Mouse (Mus musculus): ENCODE data around the gene Gse1.

DNA sequence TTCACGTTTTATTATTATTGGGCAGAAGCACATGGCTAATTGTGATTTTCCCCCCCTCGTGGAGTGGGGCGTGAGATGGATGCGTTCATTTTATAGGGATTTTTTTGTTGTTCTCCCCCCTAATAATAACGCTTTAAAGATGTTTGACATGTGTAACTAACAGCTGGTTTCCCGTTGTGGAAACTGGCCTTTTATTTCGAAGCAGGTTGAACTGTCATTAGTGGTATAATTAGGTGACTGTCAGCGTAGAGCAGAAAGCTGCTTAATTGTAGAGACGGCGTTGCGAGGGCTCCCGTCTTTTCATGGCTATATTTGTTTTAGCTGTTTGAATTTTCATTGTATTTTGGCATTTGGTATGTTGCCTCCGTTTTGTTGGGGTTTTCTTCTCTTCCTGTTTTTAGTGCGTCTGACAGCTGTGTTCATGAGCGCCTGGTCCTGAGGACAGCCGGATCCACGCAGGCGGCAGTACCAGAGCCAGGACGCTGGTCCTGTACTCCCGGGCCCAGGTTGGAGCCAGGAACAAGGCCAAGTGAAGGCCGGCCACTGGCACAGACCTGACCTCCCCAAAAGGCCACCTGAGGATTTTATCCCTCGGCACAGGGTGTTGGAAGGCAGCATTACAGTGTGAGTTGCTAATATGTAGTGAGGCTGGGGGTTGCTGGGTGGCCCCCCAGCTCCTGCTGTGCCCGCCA, 277.5 kb downstream of the Gse1 start:
- TF ChIP-seq MAFK (IDR thresholded peaks at IDR 0.05; ENCODE audit: insufficient read depth, low read depth, low read length): no peak
- no peak for TF ChIP-seq CHD2 (IDR thresholded peaks at IDR 0.05; ENCODE audit: low read depth, low read length)
- TF ChIP-seq HCFC1 (IDR thresholded peaks at IDR 0.05; ENCODE audit: borderline replicate concordance, insufficient read depth, low read length): no peak
- TF ChIP-seq ZC3H11A (IDR thresholded peaks at IDR 0.05; ENCODE audit: borderline replicate concordance, low read depth, low read length): no peak
